Mouse (Mus musculus) heart, adult 11 months (tissue): ENCODE data around the gene Vmn1r124.
A peak's percentile ranks its signal among the peaks of the same experiment; 100 is the strongest.
"Not testable (repeated sequence)": the region's sequence is repeated elsewhere in the genome, so short reads cannot be mapped to it uniquely, and the experiment has no call there.

Experiments
- DNase-seq: peaks from one replicate; pipeline ENCODE4 v3.0.0; 2022

Vmn1r124 gene

DNA sequence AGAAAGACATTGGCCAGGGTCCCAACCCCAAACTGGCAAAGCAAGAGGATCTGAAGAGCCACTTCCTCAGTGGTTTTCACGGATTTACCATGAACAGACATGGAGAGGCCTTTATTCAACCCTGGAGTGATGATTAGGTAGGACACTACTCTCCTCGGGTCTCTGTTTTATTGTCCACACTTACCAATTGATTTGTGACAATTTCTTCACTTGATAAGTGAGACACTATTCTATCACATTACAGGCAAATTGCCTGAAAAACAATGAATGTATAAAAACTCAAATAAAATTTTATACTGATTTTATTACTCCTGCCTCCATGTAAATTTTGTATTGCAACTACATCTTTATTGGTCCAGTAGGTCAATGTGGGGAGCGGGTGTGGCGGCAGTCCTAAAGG is at the start of gene Vmn1r124:
Gene Vmn1r124, minus strand, starts transcription at position 101 of the 400 bp plus-strand sequence.
- DNase-seq, result peak; percentile 29

- DNase-seq, result not testable (repeated sequence)
These were observed 41.0 kb upstream of the Vmn1r124 start, which contains the start of gene Vmn1r126 for GRCm38 (mm10) chr7:21301367-21301766. Gene Vmn1r126 (minus strand): TSS chr7:21301467.

DNA sequence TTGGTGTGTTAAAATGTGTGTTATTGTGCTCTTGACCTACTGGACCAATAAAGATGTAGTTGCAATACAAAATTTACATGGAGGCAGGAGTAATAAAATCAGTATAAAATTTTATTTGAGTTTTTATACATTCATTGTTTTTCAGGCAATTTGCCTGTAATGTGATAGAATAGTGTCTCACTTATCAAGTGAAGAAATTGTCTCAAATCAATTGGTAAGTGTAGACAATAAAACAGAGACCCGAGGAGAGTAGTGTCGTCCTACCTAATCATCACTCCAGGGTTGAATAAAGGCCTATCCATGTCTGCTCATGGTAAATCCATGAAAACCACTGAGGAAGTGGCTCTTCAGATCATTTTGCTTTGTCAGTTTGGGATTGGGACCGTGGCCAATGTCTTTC is 11.5 kb upstream of the Vmn1r124 start, which contains the start of gene Vmn1r125:
Gene Vmn1r125, plus strand, starts transcription at position 301 of the 400 bp plus-strand sequence.
- DNase-seq, result not testable (repeated sequence)
